Mouse (Mus musculus): ENCODE data around the gene Tor1b. TPM values are rescaled to one million over a fixed set of nuclear protein-coding genes. Genes with fewer than 3 reads are reported as not detected.

The Tor1b gene
- total RNA-seq, 2 experiments from 2014 or later, result 29.4 to 38.9 TPM

DNA sequence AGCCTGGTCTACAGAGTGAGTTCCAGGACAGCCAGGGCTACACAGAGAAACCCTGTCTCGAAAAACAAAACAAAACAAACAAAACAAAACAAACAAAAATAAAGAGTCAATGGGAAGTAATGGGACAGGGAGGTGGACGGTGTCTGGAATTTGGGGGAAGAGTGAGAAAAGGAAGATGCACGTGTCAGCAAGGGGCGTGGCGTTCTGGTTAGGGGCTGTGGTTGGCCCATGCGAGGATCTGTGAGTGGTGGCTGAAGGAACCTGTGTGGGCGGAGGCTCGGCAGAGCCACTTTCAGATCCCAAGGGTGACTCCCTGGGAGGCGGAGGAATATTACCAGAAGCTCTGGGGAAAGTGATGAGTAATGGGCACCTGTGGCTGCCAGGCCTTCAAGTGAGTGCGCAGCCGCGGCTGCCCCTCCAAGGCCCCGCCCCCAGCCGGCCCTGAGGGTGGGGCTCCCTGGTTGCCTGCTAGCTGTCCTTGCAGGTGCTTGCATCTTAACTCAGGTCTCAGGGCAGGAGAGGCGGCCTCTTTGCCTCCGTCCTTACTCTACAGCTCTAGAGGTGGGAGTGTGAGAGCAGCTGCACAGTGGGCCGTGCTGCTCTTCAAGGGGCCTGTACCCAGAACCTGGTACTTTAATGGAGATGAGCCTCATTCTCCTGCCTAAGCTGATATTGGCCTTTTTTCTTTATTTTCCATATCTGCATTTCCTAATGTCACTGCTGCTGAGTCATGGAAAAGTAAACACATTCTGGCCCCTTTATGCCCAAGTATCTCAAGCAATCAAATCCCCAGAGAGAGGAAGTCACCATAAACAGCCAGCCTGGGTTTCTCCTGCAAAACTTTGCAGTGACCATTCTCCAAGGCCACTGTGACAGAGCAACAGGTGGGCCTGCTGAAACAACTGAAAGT, 32.6 kb downstream of the Tor1b start:
- no peak; the same call in 1 of the 2 replicates for ATAC-seq (replicated peaks; ENCODE audit: poor library complexity)

DNA sequence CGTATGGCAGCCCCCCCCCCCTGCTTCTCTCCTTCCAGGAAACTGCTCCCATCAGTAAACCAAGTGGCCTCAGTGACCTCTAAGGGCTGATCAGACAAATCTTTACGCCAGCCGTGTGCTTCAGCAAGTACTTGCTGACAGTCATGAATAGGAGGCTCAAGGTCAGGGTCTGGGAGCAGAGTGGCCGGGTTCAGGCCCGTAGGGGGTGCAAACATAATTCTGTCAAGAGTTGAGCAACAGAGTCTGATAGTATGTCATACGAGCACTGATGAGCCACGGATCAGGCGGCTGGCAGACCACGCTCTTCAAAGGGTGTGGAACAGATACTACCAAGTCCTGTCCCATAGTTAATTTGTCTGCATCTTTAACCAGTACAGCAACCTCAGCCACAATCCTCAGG, 37.5 kb downstream of the Tor1b start:
- ATAC-seq (replicated peaks; ENCODE audit: poor library complexity), result no peak

DNA sequence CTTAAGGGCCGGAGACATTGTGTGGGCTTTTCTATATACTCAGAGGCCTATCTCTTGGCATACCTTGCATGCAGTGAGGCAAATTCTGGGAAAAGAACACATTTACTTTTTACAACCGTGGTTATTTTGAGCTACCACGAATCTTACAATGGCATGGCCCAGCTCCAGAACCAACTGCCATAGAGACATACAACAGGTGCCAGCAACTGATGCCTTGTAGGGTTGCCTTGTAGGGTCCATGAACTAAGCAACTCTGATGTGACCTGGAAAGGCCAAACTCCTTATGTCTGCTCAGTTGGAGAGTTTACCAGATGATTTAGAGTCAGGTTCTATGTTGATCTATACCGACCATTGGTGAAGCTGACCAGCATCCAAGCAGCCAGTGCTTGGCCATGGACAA, 42.1 kb downstream of the Tor1b start:
- ATAC-seq (replicated peaks; ENCODE audit: poor library complexity), result no peak

DNA sequence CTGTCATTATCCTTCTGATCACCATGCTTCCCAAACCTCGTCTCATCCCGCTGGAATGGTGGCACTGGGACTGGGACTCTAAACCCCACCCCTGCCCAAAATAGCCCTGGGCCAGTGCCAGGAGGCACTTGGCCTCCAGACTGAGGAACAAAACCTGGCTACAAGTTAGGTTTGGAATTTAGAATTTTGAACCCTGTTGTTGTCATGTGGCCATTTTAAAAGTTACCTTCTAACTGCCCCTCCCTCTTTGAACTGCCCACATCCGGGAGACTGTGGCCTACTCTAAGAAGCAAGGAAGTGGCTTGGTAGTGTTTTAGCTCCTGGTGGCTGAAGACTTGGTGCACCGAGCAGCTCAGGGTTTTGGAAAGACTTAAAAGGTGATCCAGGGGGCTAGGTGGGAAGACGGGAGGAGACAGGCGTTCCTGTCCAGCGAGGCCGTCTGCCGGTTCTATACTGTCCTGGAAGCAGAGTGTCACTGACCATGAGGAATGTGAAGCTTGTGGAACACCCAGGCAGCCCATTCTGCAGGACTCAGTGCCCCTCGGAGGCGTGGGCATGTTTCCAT, 42.8 kb downstream of the Tor1b start:
- no peak for ATAC-seq (replicated peaks; ENCODE audit: poor library complexity)

- ATAC-seq (replicated peaks; ENCODE audit: poor library complexity), result no peak
Measured at GRCm38 (mm10) chr2:30998443-30999260, 45.9 kb downstream of the Tor1b start.

DNA sequence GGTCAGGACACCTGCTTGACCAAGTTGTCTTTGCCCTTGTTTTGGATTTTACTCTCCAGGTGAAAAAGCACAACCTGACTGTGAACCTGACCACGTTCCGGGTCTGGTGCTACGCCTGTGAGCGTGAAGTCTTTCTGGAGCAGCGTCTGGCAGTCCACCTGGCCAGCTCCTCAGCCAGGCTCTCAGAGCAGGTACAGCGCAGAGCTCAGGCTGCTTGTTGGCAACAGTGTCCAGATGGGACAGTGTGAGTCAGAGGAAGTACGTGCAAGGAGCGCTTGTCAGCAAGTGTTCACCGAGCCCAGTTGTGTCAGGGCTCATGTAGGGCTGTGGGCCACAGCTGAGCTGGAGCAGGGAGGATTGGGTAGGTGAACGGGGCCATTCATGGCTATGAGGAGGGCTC, 50.1 kb downstream of the Tor1b start:
- ATAC-seq (replicated peaks; ENCODE audit: poor library complexity), result no peak

GRCm38 (mm10) chr2:31005453-31005852, 52.7 kb downstream of the Tor1b start:
- ATAC-seq (replicated peaks; ENCODE audit: poor library complexity), result peak; percentile 52

- peak; percentile 89 for ATAC-seq (replicated peaks; ENCODE audit: poor library complexity)
Measured at GRCm38 (mm10) chr2:31006434-31006833, 53.7 kb downstream of the Tor1b start.

DNA sequence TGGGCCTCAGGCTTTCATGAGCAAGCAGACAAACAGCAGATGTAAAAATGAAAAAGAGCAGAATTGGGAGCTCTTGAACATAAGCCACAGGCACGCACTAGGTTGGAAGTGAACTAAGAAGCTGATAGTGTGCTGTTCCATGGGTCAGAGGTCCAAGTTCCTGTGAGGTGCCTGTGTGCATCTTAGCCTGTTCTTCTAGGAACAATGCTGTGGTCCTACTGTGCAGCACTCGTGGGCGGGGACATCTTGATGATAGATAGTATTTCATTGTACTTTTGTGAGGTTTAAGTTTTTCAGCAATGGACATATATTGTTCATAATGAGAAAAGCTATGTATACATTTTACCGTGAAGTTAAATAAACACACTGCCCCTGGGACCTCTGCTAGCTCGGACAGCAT, 54.4 kb downstream of the Tor1b start:
- ATAC-seq (replicated peaks; ENCODE audit: poor library complexity), result no peak

Other genes with a start within 250 kb of the Tor1b start
- gene 1700001O22Rik, start 149.3 kb upstream of the Tor1b start, total RNA-seq (2015), result not detected in 2 replicates
- gene 1700001O22Rik, start 149.3 kb upstream of the Tor1b start, total RNA-seq (2017), result not detected in 2 replicates
- gene Ntmt1, start 145.1 kb upstream of the Tor1b start, total RNA-seq (2015), result 15.4 and 20.2 TPM in 2 replicates
- gene Ntmt1, start 145.1 kb upstream of the Tor1b start, total RNA-seq (2017), result 15.4 and 19.9 TPM in 2 replicates
- gene Asb6, start 122.6 kb upstream of the Tor1b start, total RNA-seq (2015), result 8.2 and 11.0 TPM in 2 replicates
- gene Asb6, start 122.6 kb upstream of the Tor1b start, total RNA-seq (2017), result 23.9 and 24.2 TPM in 2 replicates
- not detected in 2 replicates for gene Prrx2, start 118.0 kb upstream of the Tor1b start, total RNA-seq (2015)
- gene Prrx2, start 118.0 kb upstream of the Tor1b start, total RNA-seq (2017), result not detected in 2 replicates
- 0.17 and 1.1 TPM in 2 replicates for gene Ptges, start 23.1 kb upstream of the Tor1b start, total RNA-seq (2015)
- gene Ptges, start 23.1 kb upstream of the Tor1b start, total RNA-seq (2017), result 0.71 and 2.6 TPM in 2 replicates
- gene Tor1a, start 15.0 kb downstream of the Tor1b start, total RNA-seq (2015), result 63.5 and 65.1 TPM in 2 replicates
- 71.7 and 96.5 TPM in 2 replicates for gene Tor1a, start 15.0 kb downstream of the Tor1b start, total RNA-seq (2017)
- 40.5 and 43.3 TPM in 2 replicates for gene BC005624, start 29.2 kb downstream of the Tor1b start, total RNA-seq (2015)
- 68.0 and 73.9 TPM in 2 replicates for gene BC005624, start 29.2 kb downstream of the Tor1b start, total RNA-seq (2017)
- 1.9 and 2.2 TPM in 2 replicates for gene Usp20, start 29.3 kb downstream of the Tor1b start, total RNA-seq (2015)
- gene Usp20, start 29.3 kb downstream of the Tor1b start, total RNA-seq (2017), result 2.7 TPM in 2 replicates
- 30.7 and 44.8 TPM in 2 replicates for gene Fnbp1, start 189.0 kb downstream of the Tor1b start, total RNA-seq (2015)
- gene Fnbp1, start 189.0 kb downstream of the Tor1b start, total RNA-seq (2017), result 20.9 and 44.7 TPM in 2 replicates
- 9.9 and 12.1 TPM in 2 replicates for gene Gpr107, start 199.4 kb downstream of the Tor1b start, total RNA-seq (2015)
- 13.6 and 15.2 TPM in 2 replicates for gene Gpr107, start 199.4 kb downstream of the Tor1b start, total RNA-seq (2017)

Measured in megakaryocyte progenitor cell, adult 5-6 weeks (primary cell).